Mouse (Mus musculus) left cerebral cortex, postnatal 36 days (tissue): ENCODE measurements at regions not wholly inside any gene's neighbourhood (a gene's known extent, or its start where the extent isn't known, plus 50 kb on each side); places are given as distances from the start of the nearest gene placed in this dataset.
A peak's percentile ranks its signal among the peaks of the same experiment; 100 is the strongest.

Source experiments
- DNase-seq, 2 experiments: peaks; one replicate each; pipeline ENCODE4 v3.0.0; 2021 to 2022; ENCODE audit warnings: low spot score in 2 of 2, mixed read lengths in 1 of 2
- intact Hi-C: fragments of 180-260 bp; cut with DNase I; formaldehyde crosslinking; loops from one replicate; pipeline ENCODE4 v1.15.1; 2025

GRCm38 (mm10) chr4:153070190-153070745, 412.3 kb downstream of the Ajap1 start:
- DNase-seq, result no peak

GRCm38 (mm10) chr4:153068484-153069033, 414.1 kb downstream of the Ajap1 start:
- DNase-seq, result no peak
- intact Hi-C loops, result no loop called here

More at GRCm38 (mm10) chr4:153070190-153070745, 412.3 kb downstream of the Ajap1 start:
- intact Hi-C loops, result no loop called here

GRCm38 (mm10) chr4:153064021-153064605, 418.5 kb downstream of the Ajap1 start:
- DNase-seq, result no peak
- intact Hi-C loops, result no loop called here

- intact Hi-C loops, result no loop called here
- no peak for DNase-seq
These were observed 419.2 kb downstream of the Ajap1 start for GRCm38 (mm10) chr4:153063402-153063801.

GRCm38 (mm10) chr4:153058152-153058551, 424.5 kb downstream of the Ajap1 start:
- intact Hi-C loops, result no loop called here

GRCm38 (mm10) chr4:153023711-153024110, 458.9 kb downstream of the Ajap1 start:
- intact Hi-C loops, result no loop called here
- DNase-seq, result no peak

More at GRCm38 (mm10) chr4:153058152-153058551, 424.5 kb downstream of the Ajap1 start:
- DNase-seq, result no peak

- DNase-seq, result no peak
- intact Hi-C loops, result loop anchor here (10.0 kb wide), 1 partner anchor 466 kb away; the partner anchor contains the start of gene Ajap1
These were observed 463.4 kb downstream of the Ajap1 start for GRCm38 (mm10) chr4:153019211-153019610.

GRCm38 (mm10) chr4:153018138-153018921, 464.3 kb downstream of the Ajap1 start:
- DNase-seq, result peak; percentile 62 to 66
- intact Hi-C loops, result loop anchor here (10.0 kb wide), 1 partner anchor 466 kb away; the partner anchor contains the start of gene Ajap1

GRCm38 (mm10) chr4:153017816-153018137, 464.8 kb downstream of the Ajap1 start:
- peak in 1 of 2 experiments; percentile 67 for DNase-seq
- intact Hi-C loops, result loop anchor here (10.0 kb wide), 1 partner anchor 467 kb away; the partner anchor contains the start of gene Ajap1

- no peak for DNase-seq
- intact Hi-C loops, result no loop called here
These were observed 479.3 kb downstream of the Ajap1 start for GRCm38 (mm10) chr4:153003338-153003737.

GRCm38 (mm10) chr4:153002516-153002915, 480.1 kb downstream of the Ajap1 start:
- DNase-seq, result peak; percentile 13 to 29
- intact Hi-C loops, result no loop called here

- DNase-seq, result no peak
- intact Hi-C loops, result no loop called here
These were observed 480.9 kb downstream of the Ajap1 start for GRCm38 (mm10) chr4:153001761-153002160.

GRCm38 (mm10) chr4:152999526-152999925, 483.1 kb downstream of the Ajap1 start:
- intact Hi-C loops, result no loop called here
- no peak for DNase-seq

GRCm38 (mm10) chr4:152997251-152997650, 485.4 kb downstream of the Ajap1 start:
- DNase-seq, result no peak
- intact Hi-C loops, result no loop called here

GRCm38 (mm10) chr4:152996641-152997040, 486.0 kb downstream of the Ajap1 start:
- no peak for DNase-seq
- intact Hi-C loops, result no loop called here

- intact Hi-C loops, result no loop called here
- DNase-seq, result no peak
These were observed 487.5 kb downstream of the Ajap1 start for GRCm38 (mm10) chr4:152995052-152995595.

GRCm38 (mm10) chr4:152994206-152994605, 488.4 kb downstream of the Ajap1 start:
- DNase-seq, result no peak
- intact Hi-C loops, result no loop called here

- no peak for DNase-seq
- intact Hi-C loops, result no loop called here
These were observed 492.3 kb downstream of the Ajap1 start for GRCm38 (mm10) chr4:152990266-152990665.

GRCm38 (mm10) chr4:152987726-152988125, 494.9 kb downstream of the Ajap1 start:
- DNase-seq, result peak in 1 of 2 experiments; percentile 16
- intact Hi-C loops, result no loop called here

- intact Hi-C loops, result no loop called here
- no peak for DNase-seq
These were observed 497.5 kb upstream of the Kcnab2 start for GRCm38 (mm10) chr4:152975012-152975675.
